Mouse (Mus musculus): ENCODE measurements around the gene Minos1.

The Minos1 gene

DNA sequence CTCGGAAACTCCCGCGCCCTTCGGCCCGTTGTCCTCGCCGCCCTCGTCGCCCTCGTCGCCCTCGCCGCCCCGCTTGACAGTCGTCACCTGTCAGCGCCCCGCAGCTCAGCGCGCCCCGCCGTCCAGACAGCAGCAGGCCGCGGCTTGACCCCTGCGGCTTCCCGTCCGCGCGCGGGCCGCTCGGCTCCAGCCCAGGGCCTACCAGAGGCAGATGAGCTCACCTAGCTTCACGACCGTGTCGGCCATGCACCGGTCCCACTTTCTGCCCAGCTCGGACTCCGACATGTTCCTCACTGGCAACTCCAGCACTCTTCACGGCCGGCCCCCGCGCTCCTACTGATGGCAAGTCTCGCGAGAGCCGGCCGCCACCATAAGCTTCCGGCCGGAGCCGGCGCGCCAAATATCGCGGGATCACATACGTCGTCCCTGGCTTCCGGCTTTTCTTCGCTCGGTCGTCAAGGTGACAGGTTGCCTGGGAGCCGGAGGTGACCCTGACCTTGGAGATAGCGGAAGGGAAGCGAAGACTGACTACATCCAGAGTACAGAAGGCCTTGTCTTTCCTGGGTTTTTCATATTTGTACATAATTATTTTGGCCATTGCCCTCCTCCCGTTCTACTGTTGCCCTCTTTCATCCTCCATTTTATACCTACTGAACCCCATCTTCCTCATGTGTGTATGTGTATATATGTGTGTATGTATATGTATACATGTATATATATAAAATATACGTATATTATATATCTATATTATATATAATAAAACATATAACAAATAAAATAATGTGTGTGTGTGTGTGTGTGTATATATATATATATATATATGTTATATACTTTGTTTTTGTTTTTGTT is at the start of gene Minos1:
Gene Minos1 (minus strand): TSS at position 413 of the 849 bp plus-strand sequence.
- DNase-seq (ENCODE audit: low spot score), result peak; percentile 96

DNA sequence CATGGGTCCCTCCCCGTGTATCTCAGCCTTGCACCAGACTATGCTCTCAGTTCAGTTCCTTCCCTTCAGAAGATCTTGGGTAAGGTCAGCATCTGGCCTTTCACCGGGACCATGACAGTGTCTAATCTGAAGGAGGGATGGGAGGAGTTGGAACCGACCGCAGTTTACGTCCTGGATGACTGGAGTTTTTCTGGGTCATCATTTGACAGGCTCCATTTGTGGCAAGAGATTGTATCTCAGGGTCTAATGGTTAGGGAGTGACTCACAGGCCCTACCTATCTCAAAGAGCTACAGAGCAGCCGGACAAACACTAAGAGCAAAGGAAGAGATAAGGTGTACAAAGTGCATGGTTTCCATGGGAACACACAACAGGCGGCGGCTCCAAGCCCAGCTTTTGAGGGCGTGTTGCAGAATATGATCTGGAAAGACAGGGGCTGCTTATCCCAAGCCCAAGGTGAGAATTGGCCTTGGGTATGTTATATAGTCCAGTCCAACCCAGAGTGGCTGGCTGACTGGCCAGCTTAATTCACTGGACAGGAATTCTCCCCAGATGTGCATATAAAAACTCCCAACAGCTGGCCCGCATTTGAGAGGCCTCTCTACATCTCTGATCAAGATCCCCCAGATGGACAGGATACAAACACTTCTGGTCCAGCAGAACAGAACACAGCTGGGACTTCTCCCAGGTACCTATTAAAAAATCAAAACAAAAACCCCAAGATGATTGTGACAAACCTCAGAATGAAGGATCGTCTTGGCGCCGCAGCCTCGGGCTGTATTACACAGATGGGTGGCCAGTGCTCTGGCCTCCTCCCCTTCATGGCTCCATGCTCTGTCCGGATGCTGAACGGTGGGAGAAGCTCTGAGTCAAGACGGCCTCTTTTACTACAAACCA is 49.1 kb upstream of the Minos1 start:
- no peak for DNase-seq (ENCODE audit: low spot score)

DNA sequence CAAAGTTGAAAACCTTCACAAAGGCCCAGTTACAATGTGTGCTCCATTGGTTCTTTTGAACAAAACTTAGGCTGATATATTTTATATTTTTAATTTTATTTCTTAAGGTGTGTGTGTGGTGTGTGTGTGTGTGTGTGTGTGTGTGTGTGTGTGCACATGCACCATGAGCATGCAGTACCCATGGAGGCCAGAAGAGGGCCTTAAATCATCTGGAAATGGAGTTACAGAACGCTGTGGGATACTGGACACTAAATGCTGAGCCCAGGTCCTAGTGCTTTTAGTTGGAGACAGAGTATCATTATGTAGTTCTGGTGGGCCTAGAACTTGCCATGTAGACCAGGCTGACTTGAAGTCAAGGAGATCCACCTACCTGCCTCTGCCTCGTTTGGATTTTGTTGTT is 48.3 kb upstream of the Minos1 start:
- DNase-seq (ENCODE audit: low spot score), result no peak

DNA sequence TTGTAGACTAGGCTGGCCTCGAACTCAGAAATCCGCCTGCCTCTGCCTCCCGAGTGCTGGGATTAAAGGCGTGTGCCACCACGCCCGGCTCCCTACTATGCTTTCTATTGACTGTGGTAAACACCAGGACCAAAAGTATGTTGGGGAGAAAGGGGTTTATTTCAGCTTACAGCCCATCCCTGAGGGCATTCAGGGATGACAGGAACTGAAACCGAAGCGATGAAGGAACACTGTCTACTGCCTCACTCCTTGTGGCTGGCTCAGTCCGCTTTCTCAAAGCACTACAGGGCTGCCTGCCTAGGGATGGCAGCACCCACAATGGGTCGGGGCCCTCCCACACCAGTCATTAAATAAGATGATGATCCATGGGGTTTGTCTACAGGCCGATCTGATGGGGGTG is 47.5 kb upstream of the Minos1 start:
- no peak for DNase-seq (ENCODE audit: low spot score)

DNA sequence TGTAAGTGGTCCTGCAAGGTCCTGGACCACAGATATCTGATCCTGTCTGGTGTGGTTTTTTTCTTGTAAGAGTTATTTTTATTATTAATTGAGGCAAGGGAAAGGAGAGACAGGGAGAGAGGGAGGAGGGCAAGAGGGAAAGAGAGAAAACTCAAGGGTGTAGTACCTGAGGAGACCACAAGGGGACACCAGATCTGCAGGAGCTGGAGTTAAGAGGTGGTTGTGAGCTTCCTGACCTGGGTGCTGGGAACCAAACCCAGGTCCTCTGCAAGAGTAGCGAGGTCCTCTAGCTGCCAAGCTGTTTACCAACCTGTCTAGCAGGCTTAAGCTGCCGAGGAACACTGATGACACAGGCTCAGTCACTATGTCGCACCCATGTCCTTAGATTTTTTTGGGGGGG is 47.0 kb upstream of the Minos1 start:
- DNase-seq (ENCODE audit: low spot score), result no peak

DNA sequence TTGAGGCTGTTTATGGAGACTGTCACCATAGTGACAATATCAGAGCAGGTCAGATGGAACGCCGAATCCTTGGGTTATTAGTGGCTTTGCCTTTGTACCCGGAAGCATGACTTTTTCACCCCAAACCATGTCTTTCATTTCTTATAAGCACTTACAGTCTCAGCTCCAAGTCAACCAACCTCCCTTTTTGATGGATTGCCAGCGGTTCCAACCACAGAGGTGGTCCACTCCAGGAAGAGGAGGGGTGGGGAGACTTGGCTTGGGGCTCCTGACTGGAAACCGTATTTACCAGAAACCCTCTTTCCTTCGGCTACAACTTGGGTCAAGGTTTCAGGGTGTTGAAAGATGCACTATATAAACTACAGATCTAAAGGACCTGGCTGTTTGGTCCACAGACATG is 45.1 kb upstream of the Minos1 start:
- no peak for DNase-seq (ENCODE audit: low spot score)

DNA sequence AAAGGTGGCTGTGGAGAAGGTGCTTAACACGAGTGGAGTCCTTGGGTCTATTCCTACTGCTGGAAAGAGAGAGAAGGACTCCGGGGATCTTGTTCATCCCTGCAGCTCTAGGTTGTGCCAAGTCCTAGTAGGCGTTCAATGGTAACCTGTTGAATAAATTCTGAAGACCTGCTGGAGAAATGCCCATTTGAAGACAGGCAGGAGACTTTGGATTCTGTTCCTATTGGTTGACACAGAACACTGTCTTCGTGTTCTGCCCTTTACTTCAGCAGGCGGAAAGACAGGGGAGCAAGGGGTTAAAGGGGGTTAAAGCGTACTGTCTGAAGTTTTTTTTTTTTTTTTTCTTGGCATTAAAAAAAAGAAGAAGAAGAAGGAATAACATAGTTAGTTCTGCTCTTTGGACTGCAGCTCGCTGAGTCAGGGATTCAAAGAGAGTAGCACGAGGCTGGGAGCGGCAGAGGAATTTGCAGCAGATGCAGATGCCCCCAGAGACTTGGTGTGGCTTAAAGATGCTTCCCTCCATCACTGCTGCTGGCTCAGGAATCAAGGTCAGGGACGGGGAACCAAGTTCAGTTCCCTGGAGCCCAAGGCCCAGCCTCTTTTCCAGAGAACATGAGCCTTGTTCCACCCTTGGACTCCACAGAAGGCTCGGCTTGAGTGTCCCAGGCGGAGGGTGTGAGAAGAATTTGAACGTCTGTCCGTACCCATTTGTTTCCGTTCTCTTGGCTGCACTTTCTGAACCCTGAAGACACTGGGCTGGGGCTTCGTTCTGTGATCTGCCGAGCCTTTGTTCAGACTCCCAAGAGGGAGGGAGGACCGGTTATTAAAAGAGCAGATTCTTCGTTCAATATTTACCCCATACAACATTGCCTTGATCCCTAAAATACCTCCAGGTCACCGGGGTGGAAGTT is 44.4 kb upstream of the Minos1 start:
- no peak for DNase-seq (ENCODE audit: low spot score)

DNA sequence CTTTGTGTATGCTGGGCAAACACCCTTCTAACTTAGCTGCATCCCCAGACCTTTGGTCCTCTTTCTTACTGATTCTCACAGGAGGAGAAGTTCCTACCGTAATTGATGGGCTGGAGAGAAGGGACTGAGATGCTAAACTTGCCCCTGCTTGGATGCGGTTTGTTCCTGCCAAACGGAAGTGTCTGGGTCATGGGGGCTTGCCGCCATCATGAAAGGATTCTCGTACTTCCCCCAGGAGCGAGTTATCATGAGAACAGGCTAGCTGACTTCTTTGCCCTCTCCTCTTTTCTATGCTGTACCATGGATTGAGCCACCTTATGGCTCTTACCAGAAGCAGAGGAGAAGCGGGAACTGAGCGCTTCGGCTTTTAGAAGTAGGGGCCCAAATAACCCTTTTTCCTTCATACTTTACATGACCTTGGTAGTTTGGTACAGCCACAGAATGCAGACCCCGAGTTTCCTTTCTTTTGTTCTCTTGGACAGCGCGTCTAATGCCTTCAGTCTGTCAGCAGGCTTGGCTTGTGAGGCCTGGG is 38.9 kb upstream of the Minos1 start:
- DNase-seq (ENCODE audit: low spot score), result no peak

DNA sequence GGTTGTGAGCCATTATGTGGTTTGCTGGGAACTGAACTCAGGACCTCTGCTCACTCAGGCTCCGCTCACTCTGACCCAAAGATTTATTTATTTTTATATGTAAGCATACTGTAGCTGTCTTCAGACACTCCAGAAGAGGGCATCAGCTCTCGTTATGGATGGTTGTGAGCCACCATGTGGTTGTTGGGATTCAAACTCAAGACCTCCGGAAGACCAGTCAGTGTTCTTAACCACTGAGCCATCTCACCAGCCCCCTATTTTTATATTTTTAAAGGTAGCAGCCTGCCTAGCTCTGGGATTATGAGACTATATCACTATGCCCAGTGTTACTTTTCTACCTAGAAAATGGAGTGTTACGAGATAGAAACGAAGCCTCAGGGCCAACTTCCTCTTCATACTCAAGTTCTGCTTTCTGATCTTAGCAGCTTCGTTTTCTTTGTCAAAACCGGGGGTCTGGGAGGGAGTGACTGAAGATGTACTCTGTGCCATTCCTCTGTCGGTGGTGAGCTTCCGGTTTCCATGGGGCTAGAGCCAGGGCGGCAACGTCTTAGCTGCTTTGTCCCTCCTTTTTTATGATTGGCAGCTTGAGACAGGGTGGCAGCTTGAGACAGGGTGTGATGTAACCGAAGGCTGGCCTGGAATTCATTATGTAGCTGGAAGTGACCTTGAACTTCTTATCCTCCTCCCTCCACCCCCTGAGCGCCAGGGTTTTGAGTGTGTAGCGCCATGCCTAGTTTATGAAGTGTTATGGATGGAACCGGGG is 38.3 kb upstream of the Minos1 start:
- DNase-seq (ENCODE audit: low spot score), result no peak

DNA sequence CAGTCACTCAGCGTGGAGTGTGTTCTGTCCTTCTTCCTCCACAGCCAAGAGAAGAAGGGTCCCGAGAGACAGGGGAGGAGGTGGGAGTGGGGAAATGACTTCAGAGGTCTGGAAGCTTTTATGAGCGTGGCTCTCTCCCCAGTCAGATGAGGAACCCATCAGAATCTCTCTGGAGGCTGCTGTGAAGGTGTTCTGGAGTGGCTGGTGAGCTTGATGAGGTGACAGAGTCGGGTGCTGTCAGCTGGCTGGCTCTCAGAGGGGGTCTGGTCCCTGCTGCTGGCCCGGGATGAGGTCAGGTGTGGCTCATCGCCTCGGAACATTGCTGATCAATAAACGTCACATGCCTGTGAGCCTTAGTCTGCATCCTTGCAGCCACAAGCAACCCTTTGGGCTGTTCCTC is 36.2 kb upstream of the Minos1 start:
- DNase-seq (ENCODE audit: low spot score), result no peak

DNA sequence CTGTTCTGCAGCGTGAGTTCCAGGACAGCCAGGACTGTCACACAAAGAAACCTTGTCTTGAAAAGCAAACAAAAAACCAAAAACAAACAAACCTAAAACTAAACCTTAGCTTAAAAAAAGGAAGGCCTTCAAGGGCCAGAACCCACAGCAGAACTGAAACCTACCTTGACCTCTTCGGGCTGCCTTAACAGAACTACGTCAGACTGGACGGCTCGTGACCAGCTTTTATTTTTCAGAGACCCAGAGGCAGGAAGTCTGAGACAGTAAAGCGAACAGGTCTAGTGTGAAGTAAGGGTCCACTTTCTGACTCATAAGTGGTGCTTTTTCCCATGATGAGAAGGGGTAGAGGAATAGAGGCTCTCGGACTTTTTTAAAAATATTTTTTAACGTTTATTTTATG is 35.3 kb upstream of the Minos1 start:
- DNase-seq (ENCODE audit: low spot score), result no peak

DNA sequence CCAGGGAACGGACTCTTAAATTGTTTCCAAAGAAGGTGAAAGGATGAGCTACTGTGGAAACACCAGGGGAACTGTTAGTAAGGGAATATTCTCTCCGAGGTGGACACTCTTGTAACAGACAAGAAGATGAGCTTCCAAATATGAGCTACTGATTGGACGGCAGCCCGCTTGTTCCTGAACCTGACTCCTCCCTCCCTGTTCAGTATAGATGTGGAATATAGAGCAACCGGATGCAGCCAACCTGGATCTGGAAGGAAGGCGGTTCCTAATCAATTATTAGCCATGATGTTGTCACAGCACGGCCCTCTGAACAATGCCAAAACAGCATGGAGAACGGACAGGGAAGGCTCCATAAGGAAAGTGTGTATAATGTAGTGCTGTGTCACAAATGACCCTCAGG is 34.3 kb upstream of the Minos1 start:
- DNase-seq (ENCODE audit: low spot score), result no peak

DNA sequence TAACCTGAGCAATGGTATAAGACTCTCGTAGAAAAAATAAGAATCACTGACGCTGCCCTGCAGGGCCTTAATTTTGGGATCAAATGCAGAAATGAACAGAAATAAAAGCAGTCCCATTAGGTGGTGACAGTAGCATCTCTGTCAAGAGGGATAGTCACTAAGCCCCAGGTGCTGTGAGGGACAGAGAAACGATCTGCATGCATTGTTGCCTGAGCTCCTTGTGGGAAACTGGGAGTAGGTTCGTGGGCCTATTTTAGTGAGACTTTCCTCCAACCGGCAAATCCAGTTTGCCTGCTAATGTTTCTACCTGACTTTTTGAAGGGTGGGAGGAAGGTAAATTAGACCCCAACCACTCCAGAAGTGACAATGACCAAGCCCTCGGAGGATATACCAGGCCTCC is 33.2 kb upstream of the Minos1 start:
- no peak for DNase-seq (ENCODE audit: low spot score)

DNA sequence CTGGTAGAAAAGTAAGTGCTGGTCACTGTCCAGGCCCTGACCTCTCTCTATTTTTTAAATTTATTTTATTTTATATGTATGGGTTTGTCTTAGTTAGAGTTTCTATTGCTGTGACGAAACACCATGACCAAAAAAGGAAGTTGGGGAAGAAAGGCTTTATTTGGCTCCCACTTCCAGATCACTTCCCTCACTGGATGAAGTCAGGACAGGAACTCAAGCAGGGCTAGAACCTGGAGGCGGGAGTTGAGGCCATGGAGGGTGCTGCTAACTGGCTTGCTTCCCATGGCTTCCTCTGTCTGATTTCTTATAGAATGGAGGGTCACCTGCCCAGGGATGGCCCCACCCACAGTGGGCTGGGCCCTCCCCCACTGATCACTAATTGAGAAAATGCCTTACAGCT is 30.2 kb upstream of the Minos1 start:
- no peak for DNase-seq (ENCODE audit: low spot score)

DNA sequence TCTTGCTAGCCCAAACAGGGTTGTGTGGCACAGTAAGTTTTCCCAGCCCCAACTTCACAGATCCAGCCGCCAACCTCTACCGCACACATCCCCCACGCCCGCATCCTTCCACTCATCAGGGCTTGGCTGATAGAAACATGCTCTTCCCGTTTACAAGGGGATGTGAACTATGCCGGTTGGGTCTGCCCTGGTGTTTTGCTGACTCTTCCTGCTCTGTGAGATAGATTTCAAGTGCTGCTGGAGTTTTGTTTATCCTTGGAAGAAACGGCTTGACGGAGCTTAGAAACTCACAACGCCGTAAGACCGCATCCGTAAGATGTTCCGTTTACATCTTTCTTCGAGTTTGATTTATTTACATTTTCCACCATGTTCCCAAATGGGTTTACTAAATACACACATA is 27.4 kb upstream of the Minos1 start:
- DNase-seq (ENCODE audit: low spot score), result no peak

DNA sequence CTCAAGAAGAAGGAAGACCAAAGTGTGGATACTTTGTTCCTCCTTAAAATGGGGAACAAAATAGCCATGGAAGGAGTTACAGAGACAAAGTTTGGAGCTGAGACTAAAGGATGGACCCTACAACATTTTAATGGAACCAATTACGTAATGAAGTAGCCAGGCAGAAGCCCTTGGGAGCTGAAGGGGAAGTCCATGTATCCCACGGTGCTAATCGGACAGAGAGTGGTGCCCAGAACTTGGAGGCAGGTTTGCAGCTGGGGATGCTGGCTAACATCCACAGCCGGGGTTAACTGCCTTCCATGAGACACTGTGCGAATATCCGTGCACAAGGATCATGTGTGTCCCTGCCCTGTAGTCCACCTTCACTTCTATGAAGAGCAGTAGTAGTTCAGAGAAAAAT is 25.6 kb upstream of the Minos1 start:
- DNase-seq (ENCODE audit: low spot score), result no peak

DNA sequence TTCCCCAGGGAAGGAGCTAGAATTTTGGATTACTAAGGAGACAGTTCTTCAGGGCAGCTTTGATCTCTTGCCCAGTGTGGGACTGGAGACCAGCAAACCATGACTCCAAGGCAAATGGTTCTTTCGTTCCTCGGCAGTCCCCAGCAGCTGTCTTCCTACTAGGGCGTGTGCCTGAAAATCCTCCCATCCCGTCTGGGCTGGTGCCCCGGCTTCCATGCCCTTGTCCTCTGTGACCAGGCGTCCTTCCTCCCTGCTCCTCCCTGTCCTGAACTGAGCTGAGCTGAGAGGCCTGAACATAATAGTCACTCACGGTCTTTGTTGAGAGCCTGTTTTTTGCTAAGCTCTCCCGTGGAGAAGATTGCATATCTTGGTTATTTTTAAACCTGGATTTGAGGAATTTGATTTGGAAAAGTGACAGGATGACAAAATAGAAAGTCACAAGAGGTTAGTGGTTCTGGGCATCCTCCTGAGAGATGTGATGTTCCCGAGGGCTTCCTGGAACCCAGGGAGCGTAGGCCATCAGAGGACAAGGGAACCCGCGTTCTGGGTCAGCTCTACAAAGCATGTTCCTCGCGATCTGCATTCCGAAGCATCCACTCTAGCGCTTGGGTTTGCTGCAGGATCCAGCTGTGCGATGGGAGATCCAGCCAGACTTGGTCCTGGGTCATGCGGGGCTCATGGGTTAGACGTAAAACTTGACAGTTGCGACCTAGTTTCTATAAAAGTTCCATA is 23.8 kb upstream of the Minos1 start:
- DNase-seq (ENCODE audit: low spot score), result no peak

DNA sequence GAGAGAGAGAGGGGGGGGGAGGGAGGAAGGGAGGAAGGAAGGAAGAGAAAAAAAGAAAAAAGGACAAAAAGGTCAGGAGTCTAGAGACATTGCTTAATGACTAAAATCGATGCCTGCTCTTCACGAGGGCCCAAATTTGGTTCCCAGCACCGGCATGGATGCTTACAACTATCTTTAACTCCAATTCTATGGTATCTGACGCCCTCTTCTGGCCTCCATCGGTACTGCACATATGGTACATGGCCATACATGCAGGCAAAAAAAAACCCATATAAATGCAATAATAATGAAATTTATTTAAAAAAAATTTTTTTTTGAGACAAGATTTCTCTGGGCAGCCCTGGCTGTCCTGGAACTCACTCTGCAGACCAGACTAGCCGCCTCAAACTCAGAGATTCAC is 20.5 kb upstream of the Minos1 start:
- no peak for DNase-seq (ENCODE audit: low spot score)

DNA sequence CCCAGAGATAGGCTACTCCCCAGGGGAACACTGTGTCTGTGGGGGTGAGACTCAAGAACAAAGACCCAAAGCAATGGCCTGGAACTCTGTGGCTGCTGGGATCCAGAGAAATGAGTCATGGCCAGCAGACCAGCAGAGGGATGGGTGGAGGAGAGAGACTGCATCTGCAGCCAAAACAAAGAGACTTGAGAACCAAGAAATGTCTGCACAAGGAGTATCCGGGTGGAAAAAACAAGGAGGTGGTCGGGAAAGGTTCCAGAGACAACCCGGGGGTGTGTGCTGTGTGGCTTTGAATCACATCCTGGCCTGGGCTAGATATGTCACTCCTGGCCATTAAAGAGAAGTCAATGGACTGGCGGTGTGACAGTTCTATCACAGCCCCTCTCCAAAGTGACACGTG is 15.8 kb upstream of the Minos1 start:
- DNase-seq (ENCODE audit: low spot score), result no peak

DNA sequence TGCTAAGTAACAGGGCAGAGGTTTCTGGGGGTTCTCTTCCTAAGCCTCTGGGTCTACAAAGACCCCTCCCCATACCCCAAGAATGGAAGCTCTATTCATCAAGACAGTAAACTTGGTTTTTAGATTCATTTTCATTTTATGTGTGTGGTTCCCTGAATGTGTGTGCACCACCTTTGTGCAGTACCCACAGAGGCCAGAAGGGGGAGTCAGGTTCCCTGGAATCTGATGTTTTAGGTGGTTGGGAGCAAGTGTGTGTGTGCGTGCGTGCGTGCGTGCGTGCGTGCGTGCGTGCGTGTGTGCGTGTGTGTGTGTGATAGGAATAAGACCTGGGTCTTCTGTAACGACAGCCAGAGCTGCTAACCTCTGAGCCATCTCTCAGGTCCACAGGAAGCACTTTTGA is 14.2 kb upstream of the Minos1 start:
- no peak for DNase-seq (ENCODE audit: low spot score)

DNA sequence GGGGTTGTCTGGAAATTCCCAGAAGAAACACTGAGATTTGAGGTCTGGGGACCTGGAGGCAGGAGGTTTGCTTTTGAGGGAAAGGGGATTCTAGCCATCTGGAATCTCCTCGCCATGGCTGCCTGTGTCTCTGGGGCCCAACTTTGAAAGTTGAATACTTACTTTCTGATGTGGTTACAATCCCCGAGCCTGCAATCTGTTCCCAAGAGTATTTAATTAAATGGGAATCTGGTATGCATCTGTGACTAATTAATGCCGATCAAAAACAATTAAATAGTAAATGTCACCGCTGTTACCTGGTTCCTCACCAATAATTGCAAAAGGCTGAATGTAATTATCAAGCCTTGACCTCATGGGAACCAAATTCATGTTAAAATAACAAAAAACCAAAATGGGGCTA is 13.7 kb upstream of the Minos1 start:
- no peak for DNase-seq (ENCODE audit: low spot score)

All from layer of hippocampus, adult 9-10 months (tissue).